8 mouse cellular contexts compared by ENCODE assay signal in genomic region chr9:118925286-118926110, GRCm38 (mm10). TPM values are rescaled to one million over a fixed set of nuclear protein-coding genes. Genes with fewer than 3 reads are reported as not detected.
A peak's percentile ranks its signal among the peaks of the same experiment; 100 is the strongest.
DNase-seq lines count a peak whose midpoint lies in the region; ATAC-seq and TF ChIP-seq lines count a peak whose summit lies in the region.

No protein-coding gene starts in this region.

- whole genome bisulfite sequencing in embryonic facial prominence, embryonic 12.5 days, result under 1% methylated on average over 53 of the region's 53 CpGs
- WGBS in limb, embryonic 11.5 days, result under 1% methylated on average over 52 of the region's 53 CpGs
- under 1% methylated on average over 53 of the region's 53 CpGs for WGBS in midbrain, embryonic 13.5 days
- WGBS in small intestine, adult 2 months, result under 1% methylated on average over 53 of the region's 53 CpGs

- H3K27me3 ChIP-seq in embryonic facial prominence, embryonic 12.5 days, result no peaks in the 10 kb centered on the region
- H3K27me3 ChIP-seq in limb, embryonic 11.5 days (ENCODE audit: control insufficient read depth, insufficient read depth, low read length), result no peaks in the 10 kb centered on the region
- peaks cover 4% of the 10 kb centered on the region; the same call in 1 of the 2 replicates for H3K27me3 ChIP-seq in midbrain, embryonic 13.5 days
- no peaks in the 10 kb centered on the region for H3K27me3 ChIP-seq in small intestine, adult 2 months (ENCODE audit: control insufficient read depth, insufficient read depth, low read length)

- DNase-seq in 3134 (ENCODE audit: extremely low read depth, insufficient read length, low spot score), result peak; percentile 99
- DNase-seq in adrenal gland, postnatal 36 days, result peak; percentile 98
- peak; percentile 97 for DNase-seq in heart, adult 18-20 months
- DNase-seq in kidney, adult 18-20 months, result peak; percentile 97
- DNase-seq in limb, embryonic 11.5 days (ENCODE audit: low spot score), result peak; percentile 97

- H3K4me1 ChIP-seq in embryonic facial prominence, embryonic 12.5 days, result peaks cover 37% of the 10 kb centered on the region
- H3K4me1 ChIP-seq in limb, embryonic 11.5 days (ENCODE audit: control insufficient read depth, insufficient read depth, low read length), result peaks cover 29% of the 10 kb centered on the region
- peaks cover 33% of the 10 kb centered on the region for H3K4me1 ChIP-seq in midbrain, embryonic 13.5 days (replicated peaks)
- H3K4me1 ChIP-seq in small intestine, adult 2 months (ENCODE audit: control insufficient read depth, insufficient read depth, insufficient read length, low read length), result peaks cover 18% of the 10 kb centered on the region

- peak overlapping the region; percentile 88 for H3K9ac ChIP-seq in embryonic facial prominence, embryonic 12.5 days
- peak overlapping the region; percentile 84 for H3K9ac ChIP-seq in limb, embryonic 11.5 days (ENCODE audit: low read length)
- H3K9ac ChIP-seq in midbrain, embryonic 13.5 days (replicated peaks), result peak overlapping the region; percentile 81

- peak; percentile 78 for ATAC-seq in embryonic facial prominence, embryonic 12.5 days (ENCODE audit: insufficient number of reproducible peaks, insufficient read depth, low FRiP score, low TSS enrichment)
- ATAC-seq in limb, embryonic 11.5 days (ENCODE audit: insufficient number of reproducible peaks, low FRiP score, low TSS enrichment, low read depth), result peak; percentile 84
- ATAC-seq in midbrain, embryonic 13.5 days, result peak; percentile 82

- TF ChIP-seq POLR2A in small intestine, adult 2 months (IDR thresholded peaks at IDR 0.05; ENCODE audit: low read depth, low read length), result no peak

- H3K4me3 ChIP-seq in embryonic facial prominence, embryonic 12.5 days, result peak overlapping the region; percentile 82
- H3K4me3 ChIP-seq in limb, embryonic 11.5 days (ENCODE audit: low read depth, low read length), result peak overlapping the region; percentile 73
- H3K4me3 ChIP-seq in midbrain, embryonic 13.5 days (replicated peaks), result peak overlapping the region; percentile 68
- H3K4me3 ChIP-seq in small intestine, adult 2 months (ENCODE audit: low read depth, low read length), result peak overlapping the region; percentile 92

- no peaks in the 10 kb centered on the region for H3K9me3 ChIP-seq in embryonic facial prominence, embryonic 12.5 days
- H3K9me3 ChIP-seq in limb, embryonic 11.5 days (ENCODE audit: control insufficient read depth, low read length), result no peaks in the 10 kb centered on the region
- no peaks in the 10 kb centered on the region for H3K9me3 ChIP-seq in midbrain, embryonic 13.5 days

- TF ChIP-seq CTCF in small intestine, adult 2 months (IDR thresholded peaks at IDR 0.05; ENCODE audit: extremely low read depth, insufficient read length, insufficient replicate concordance, low read depth, low read length), result no peak

- peak overlapping the region; percentile 97 for H3K4me2 ChIP-seq in embryonic facial prominence, embryonic 12.5 days (replicated peaks)
- H3K4me2 ChIP-seq in limb, embryonic 11.5 days (ENCODE audit: low read depth, severe bottlenecking), result peak overlapping the region; percentile 95
- H3K4me2 ChIP-seq in midbrain, embryonic 13.5 days (replicated peaks), result peak overlapping the region; percentile 97

- peak overlapping the region; percentile 86 for H3K27ac ChIP-seq in embryonic facial prominence, embryonic 12.5 days
- H3K27ac ChIP-seq in limb, embryonic 11.5 days (replicated peaks; ENCODE audit: low read depth, low read length), result peak overlapping the region; percentile 49
- H3K27ac ChIP-seq in midbrain, embryonic 13.5 days, result peak overlapping the region; percentile 84
- H3K27ac ChIP-seq in small intestine, adult 2 months (ENCODE audit: insufficient read depth, low read depth, low read length), result peak overlapping the region; percentile 65

- H3K36me3 ChIP-seq in embryonic facial prominence, embryonic 12.5 days, result peaks cover 3% of the 10 kb centered on the region; the same call in 1 of the 2 replicates
- no peaks in the 10 kb centered on the region for H3K36me3 ChIP-seq in limb, embryonic 11.5 days (ENCODE audit: control insufficient read depth, insufficient read depth, low read length)
- no peaks in the 10 kb centered on the region for H3K36me3 ChIP-seq in midbrain, embryonic 13.5 days
- no peaks in the 10 kb centered on the region for H3K36me3 ChIP-seq in small intestine, adult 2 months (ENCODE audit: control insufficient read depth, insufficient read depth, low read length)

RNA-seq across cellular contexts. Expression of gene Ctdspl, which starts 0.8 kb away (rescaled TPM):
- 10 to 100 TPM; 30.4 to 32.8 TPM for total RNA-seq in adrenal gland, postnatal 36 days (2021)
- 16.0 and 16.8 TPM in 2 replicates for polyA plus RNA-seq in embryonic facial prominence, embryonic 12.5 days (2016; fragmentation: Nextera tagmentation; extraction: Ambion mirVana)
- total RNA-seq in heart, adult 18-20 months (2021), result 10 to 100 TPM; 10.6 to 12.8 TPM
- 13.6 and 13.9 TPM in 2 replicates for polyA plus RNA-seq in limb, embryonic 11.5 days (2014; fragmentation: Nextera tagmentation; extraction: Ambion mirVana)
- 5.2 and 6.2 TPM in 2 replicates for polyA plus RNA-seq in midbrain, embryonic 13.5 days (2015; fragmentation: Nextera tagmentation; extraction: Ambion mirVana)
- 8.9 and 29.3 TPM in 2 replicates for polyA plus RNA-seq in small intestine, adult 2 months (2012; rRNA removed)

Comparison
In these comparisons a context has a peak if more than half of its experiments do, and no peak if none do; other contexts are left out.
1. Peak in every context shown above with its lines: DNase-seq, ATAC-seq, H3K4me3 ChIP-seq and H3K27ac ChIP-seq.